Mouse (Mus musculus) embryonic fibroblast, embryonic 13.5 days (primary cell): Measurements from ENCODE around the gene Tmc6. TPM values are rescaled to one million over a fixed set of nuclear protein-coding genes. Genes with fewer than 3 reads are reported as not detected.

Experiments used
- H3K27ac ChIP-seq: 2 replicates; pipeline ENCODE4 v1.5.1; 2012; ENCODE audit warnings: low read length, control low read depth, inconsistent platforms; ENCODE audit not compliant: insufficient read depth
- H3K4me1 ChIP-seq: 2 replicates; pipeline ENCODE4 v1.6.1; 2011; ENCODE audit warnings: low read length; ENCODE audit not compliant: control insufficient read depth, insufficient read depth
- H3K4me3 ChIP-seq: 2 replicates; pipeline ENCODE4 v1.5.1; 2011; ENCODE audit warnings: mild to moderate bottlenecking, control low read depth, low read length; ENCODE audit not compliant: insufficient read depth
- CTCF ChIP-seq: IDR thresholded peaks from 2 replicates; pipeline ENCODE4 v1.5.1; 2011; ENCODE audit warnings: mild to moderate bottlenecking, control low read depth, low read length, moderate library complexity, borderline replicate concordance; ENCODE audit not compliant: insufficient read depth
- POLR2A ChIP-seq: IDR thresholded peaks from 2 replicates; pipeline ENCODE4 v1.6.1; 2011; ENCODE audit warnings: low read depth, mild to moderate bottlenecking, control low read depth, low read length, moderate library complexity
- polyA plus RNA-seq: library from polyadenylated mRNA; stranded (reverse); fragments of >200 nt; gene quantifications from 2 replicates; pipeline ENCODE4 v1.2.4, GENCODE M21; 2011; ENCODE audit warnings: low read depth; ENCODE audit not compliant: missing spikeins, insufficient read length

The Tmc6 gene
- polyA plus RNA-seq, 1 experiment: 19.5 TPM

DNA sequence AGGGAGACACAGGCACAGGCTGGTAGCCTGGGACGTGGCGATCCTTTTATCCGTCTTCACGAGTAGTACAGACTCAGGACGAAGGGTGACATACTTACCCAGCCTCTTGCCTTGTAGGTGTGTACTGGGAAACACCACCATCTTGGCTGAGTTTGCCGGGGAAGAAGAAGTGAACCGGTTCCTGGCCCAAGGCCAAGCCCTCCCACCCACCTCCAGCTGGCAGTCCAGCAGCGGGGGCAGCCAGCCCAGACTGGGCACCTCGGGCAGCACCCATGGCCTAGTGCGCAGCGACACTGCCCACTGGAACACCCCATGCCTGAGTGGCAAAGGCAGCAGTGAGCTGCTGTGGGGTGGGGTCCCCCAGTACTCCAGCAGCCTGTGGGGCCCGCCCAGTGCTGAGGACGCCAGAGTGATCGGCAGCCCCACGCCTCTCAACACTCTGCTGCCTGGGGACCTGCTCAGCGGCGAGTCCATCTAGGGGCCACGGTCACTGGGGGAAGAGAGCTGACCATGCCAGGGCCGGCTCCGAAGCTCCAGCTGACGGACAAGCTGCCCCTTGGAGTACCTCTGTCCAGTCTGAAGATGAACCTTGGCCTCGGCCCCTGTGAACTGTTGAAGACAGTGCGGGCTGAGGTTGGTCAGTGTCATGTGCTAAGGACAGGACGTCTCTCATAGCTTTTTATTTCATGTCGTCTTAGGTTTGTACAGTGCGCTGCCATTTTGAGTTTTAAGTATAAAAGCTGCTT is 21.5 kb downstream of the Tmc6 start:
- TF ChIP-seq CTCF: no peak
- TF ChIP-seq POLR2A: no peak
- H3K4me3 ChIP-seq: no peak overlapping the region
- no peaks in the 10 kb centered on the region for H3K4me1 ChIP-seq
- H3K27ac ChIP-seq: no peak overlapping the region

DNA sequence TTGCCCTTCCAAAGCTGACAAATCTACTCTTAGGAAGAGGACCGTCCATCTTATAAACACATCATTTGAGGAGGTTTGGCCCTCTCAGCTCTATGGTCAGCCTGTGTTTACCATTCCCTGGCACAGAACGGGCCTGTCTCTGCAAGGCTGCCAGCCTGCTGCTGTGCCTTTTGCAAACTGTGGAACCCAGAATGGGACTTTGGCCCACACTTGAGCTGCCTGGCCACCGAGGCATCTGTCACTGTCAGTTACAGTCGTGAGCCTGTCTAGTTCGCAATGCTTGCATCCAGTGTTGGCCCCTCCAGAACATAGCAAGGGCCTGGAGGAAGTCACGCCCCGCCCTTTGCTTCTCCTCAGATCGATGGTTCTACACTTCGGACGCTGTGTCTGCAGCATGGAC is 22.7 kb downstream of the Tmc6 start:
- TF ChIP-seq CTCF (no peak), POLR2A (no peak)
- H3K27ac ChIP-seq: no peak overlapping the region
- no peak overlapping the region for H3K4me3 ChIP-seq
- H3K4me1 ChIP-seq: no peaks in the 10 kb centered on the region

DNA sequence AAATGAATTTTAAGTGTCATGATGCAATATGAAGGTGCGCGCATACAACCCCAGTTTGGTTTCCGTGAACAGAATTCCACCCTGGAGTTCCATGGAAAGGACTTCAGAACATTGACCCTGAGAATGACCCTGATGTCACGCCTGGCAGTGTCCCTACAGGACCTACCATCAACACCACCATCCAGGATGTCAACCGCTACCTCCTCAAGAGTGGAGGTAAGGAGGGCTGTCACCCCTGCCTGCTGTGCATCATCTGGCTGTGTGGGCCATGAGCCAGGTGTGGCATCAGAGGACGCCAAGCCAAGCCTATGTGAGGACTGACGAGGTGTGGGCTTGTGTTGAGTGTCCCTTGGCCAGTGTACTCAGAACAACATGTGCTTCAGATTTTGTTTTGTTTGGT is 26.1 kb downstream of the Tmc6 start:
- TF ChIP-seq CTCF (no peak), POLR2A (no peak)
- no peaks in the 10 kb centered on the region for H3K4me1 ChIP-seq
- H3K4me3 ChIP-seq: no peak overlapping the region
- H3K27ac ChIP-seq: no peak overlapping the region

DNA sequence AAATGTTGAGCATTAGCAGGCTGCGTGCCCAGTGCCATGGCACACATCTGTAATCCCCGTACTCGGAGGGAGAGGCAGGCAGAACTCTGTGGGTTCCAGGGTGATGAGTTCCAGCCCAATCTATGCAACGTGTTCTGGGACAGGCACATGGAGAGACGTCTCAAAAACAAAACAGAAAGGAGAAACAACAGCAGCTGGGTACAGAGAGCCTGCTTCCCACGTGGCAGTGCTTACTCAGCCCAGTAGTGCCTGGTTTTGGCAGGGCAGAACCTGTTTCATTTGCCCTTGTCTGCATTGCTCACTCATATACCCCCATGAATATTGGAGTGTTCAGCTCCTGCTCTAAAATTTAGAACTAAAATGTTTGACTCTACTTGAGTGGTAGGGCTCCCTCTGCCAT is 30.5 kb downstream of the Tmc6 start:
- Histone ChIP-seq H3K27ac (no peak overlapping the region), H3K4me3 (no peak overlapping the region), H3K4me1 (no peaks in the 10 kb centered on the region)
- TF ChIP-seq POLR2A (no peak), CTCF (no peak)

DNA sequence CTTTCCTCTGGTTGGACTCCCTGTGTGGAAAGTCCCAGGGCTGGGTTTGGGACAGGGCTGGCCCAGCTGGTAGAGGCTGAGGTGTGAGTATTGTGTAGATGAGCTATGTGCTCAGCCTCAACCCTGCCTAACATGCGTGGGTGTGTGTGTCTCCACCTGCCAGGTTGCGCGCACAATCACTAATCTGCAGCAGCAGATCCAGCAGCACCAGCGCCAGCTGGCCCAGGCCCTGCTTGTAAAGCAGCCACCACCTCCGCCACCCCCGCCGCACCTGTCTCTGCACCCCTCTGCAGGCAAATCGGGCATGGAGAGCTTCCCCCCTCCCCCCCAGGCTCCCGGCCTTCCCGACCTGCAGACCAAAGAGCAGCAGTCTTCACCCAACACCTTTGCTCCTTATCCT is 32.6 kb downstream of the Tmc6 start:
- no peaks in the 10 kb centered on the region for H3K4me1 ChIP-seq
- H3K4me3 ChIP-seq: no peak overlapping the region
- no peak overlapping the region for H3K27ac ChIP-seq
- TF ChIP-seq CTCF (no peak), POLR2A (no peak)

DNA sequence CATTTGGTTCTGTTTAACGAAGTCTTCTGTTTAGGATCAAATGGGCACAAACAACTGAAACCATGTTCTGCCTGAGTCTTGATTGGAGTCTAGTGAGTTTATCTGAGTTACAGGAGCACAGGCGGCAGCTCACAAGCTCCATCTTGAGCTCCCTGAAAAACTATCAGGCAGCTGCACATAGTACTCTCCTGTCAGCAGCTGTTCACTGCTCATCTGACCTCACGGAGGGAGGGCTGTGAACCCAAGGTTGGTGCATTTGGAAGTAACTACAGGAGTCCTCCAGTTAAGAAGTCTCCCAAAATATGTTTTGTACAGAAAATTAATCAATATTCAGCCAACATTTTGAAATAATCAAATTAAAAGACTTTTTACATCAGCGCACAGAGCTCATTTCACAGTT is 33.4 kb downstream of the Tmc6 start:
- Histone ChIP-seq H3K27ac (no peak overlapping the region), H3K4me1 (no peaks in the 10 kb centered on the region), H3K4me3 (no peak overlapping the region)
- TF ChIP-seq POLR2A (no peak), CTCF (no peak)

DNA sequence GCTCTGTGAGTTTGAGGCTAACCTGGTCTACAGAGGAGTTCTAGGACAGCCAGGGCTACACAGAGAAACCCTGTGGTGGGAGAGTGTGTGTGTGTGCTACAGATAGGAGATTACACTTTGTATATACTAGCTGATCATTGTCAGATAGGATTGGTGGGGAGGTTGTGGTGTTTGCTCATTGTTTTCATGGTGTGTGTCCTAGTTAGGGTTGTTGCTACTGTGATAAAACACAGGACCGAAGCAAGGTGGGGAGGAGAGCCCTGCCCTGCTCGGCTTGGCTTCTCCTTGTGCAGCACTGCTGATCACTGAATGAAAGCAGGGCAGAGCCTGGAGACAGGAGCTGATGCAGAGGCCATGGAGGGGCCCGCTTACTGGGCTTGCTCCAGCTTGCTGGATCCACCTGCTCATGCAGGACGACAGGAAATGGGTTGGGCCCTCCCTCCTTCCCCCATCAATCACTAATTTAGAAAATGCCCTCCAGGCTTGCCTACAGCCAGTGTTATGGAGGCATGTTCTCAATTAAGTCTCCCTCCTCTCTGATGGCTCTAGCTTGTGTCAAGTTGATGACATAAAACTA is 38.5 kb downstream of the Tmc6 start:
- Histone ChIP-seq H3K4me1 (no peaks in the 10 kb centered on the region), H3K4me3 (no peak overlapping the region), H3K27ac (no peak overlapping the region)
- TF ChIP-seq POLR2A: no peak
- no peak for TF ChIP-seq CTCF

DNA sequence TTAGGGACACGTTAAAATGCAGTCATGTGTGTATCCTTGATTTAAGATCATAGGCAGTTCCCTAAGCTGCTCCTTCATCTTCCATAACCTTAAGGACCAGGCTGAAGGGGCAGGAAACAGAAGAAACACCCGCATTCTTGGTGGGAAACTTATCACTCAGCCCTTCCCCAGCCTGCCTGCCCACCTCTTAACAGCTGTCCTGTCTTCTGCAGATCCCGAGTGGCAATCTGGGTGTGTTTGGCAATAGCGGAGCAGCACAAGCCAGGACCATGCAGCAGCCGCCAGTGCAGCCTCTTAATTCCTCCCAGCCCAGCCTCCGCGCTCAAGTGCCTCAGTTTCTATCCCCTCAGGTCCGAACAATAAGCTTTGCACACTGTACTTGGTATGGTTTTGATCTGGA is 39.3 kb downstream of the Tmc6 start:
- no peak for TF ChIP-seq POLR2A
- TF ChIP-seq CTCF: no peak
- Histone ChIP-seq H3K4me3 (no peak overlapping the region), H3K4me1 (no peaks in the 10 kb centered on the region), H3K27ac (no peak overlapping the region)

DNA sequence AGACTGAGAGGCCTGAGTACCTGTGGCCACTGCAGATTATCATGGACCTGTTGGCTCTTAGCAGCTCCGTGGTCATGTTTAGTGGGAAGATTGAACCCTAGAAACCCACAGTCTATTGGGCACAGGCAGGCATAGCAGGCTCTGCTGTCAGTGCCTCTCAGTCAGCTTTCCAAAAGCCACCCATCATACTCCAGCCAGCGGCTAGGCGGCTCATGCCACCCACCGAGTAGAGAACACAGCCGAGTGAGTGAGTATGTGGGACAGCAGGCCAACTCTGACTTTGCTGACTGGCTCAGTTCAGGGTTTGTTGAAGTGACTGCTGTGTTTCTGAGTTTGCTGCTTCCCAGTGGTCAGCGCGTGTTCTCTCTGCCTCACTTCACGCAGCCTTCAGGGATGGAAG is 39.8 kb downstream of the Tmc6 start:
- no peak for TF ChIP-seq CTCF
- TF ChIP-seq POLR2A: no peak
- Histone ChIP-seq H3K4me1 (no peaks in the 10 kb centered on the region), H3K4me3 (no peak overlapping the region), H3K27ac (no peak overlapping the region)

DNA sequence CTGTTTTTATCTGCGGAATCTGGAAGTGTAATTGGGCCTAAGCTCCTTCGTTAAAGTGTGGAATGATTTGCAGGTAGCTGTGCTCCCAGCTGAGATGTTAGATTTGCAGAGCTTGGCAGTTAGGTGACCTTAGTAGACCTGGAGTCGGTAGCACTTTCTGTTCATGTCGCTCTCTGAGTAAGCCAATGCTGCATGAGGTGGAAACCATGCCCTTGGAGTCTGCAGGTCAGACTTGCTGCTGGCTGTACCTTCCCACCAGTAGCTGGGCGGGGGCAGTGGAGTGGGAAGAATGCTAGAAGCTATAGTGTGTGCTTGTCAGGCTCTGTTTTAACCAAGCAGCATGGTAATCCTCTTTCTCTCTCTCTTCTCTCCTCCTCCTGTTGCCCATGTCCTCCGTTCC is 40.9 kb downstream of the Tmc6 start:
- Histone ChIP-seq H3K4me3 (no peak overlapping the region), H3K27ac (no peak overlapping the region), H3K4me1 (no peaks in the 10 kb centered on the region)
- TF ChIP-seq CTCF (no peak), POLR2A (no peak)

DNA sequence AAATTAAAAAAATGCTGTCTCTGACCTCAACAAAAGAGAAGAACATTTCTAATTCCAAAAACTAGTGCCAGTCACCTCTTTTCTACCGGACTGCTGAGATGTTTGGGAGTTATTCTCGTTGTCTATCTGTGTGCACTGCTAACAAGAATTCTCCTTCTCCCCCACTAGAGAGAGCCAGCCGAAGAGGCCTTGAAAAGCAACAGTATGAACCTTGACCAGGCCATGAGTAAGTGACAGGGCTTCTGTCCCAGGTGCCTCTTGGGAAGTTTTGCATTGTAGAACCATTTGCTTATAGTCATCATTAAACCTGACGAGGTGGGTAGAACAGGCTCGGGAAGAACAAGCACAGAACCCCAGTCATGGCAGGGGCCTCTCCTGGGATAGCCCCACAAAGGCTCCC is 43.9 kb downstream of the Tmc6 start:
- Histone ChIP-seq H3K4me3 (no peak overlapping the region), H3K4me1 (peaks cover 3% of the 10 kb centered on the region; the same call in 1 of the 2 replicates), H3K27ac (no peak overlapping the region)
- no peak for TF ChIP-seq POLR2A
- TF ChIP-seq CTCF: no peak
